Comparison of ENCODE assay signal across 8 mouse cellular contexts in the genomic region with DNA sequence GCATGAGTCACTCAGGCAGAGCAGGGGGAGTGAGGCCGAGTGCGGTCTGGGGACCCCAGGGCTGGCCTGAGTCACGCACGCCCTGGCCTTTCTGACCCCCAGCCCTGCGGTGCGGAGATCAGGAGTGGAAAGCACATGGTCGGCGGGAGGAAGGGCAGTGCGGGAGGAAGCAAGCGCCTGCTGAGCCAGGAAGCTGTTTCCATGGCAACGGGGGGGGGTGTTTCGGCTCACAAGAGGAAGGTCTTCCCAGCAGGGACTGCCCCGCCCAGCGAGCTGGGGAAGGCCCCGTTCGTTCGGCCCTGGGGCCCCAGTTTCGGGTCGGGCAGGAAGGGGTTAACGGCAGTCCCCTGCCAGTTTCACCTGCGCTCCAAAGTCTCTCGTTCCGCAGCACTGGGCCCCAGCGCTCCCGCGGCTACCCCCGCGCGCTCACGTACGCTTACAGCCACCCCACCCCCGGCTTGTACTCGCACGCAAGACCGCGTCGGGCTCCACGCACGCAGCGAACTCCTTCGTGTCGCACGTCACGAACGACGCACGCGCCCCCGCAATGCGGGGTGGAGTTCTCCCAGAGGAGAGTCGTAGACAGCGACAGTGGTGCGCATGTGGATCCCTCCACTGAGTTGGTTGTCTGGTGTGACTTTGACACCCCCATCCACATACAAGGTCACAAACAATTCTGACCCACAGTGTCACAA. TPM values are rescaled to one million over a fixed set of nuclear protein-coding genes. Genes with fewer than 3 reads are reported as not detected.
DNase-seq lines count a peak whose midpoint lies in the region; ATAC-seq lines count a peak whose summit lies in the region.

No protein-coding gene starts in this region.

- under 1% methylated on average over 52 of the region's 53 CpGs for WGBS in forebrain, embryonic 14.5 days
- under 1% methylated on average over 53 of the region's 53 CpGs for WGBS in neural tube, embryonic 14.5 days

- peak overlapping the region; percentile 98 for H3K4me2 ChIP-seq in forebrain, embryonic 14.5 days (ENCODE audit: low read length)
- H3K4me2 ChIP-seq in neural tube, embryonic 14.5 days (ENCODE audit: low read depth, low read length): peak overlapping the region; percentile 98

- peak overlapping the region; percentile 67 for H3K9ac ChIP-seq in forebrain, embryonic 14.5 days (ENCODE audit: low read length)
- peak overlapping the region; percentile 56 for H3K9ac ChIP-seq in neural tube, embryonic 14.5 days (replicated peaks; ENCODE audit: low read depth, low read length)

- no peaks in the 10 kb centered on the region for H3K9me3 ChIP-seq in forebrain, embryonic 14.5 days (replicated peaks; ENCODE audit: control insufficient read depth, low read length)
- H3K9me3 ChIP-seq in neural tube, embryonic 14.5 days (ENCODE audit: control insufficient read depth, low read length): no peaks in the 10 kb centered on the region

- peak; percentile 94 to 96 for DNase-seq in CD8-positive naive resting alpha-beta T cell, adult 2 months (ENCODE audit: low read depth in 2 of 2, low spot score in 2 of 2)
- peak; percentile 67 for DNase-seq in c-Kit-positive CD71-positive TER-119-negative erythroid progenitor cells, embryonic 14.5 days (ENCODE audit: low read depth)
- DNase-seq in forebrain, embryonic 14.5 days (ENCODE audit: low spot score): peak; percentile 89
- DNase-seq in heart, postnatal 14 days: peak; percentile 88 to 89
- DNase-seq in layer of hippocampus, adult 18-20 months (ENCODE audit: low spot score in 2 of 2): peak; percentile 95 to 96
- peak; percentile 93 to 96 for DNase-seq in lung, adult 18-20 months
- peak; percentile 90 for DNase-seq in thymus, postnatal 0 days (ENCODE audit: low spot score)

- H3K4me3 ChIP-seq in forebrain, embryonic 14.5 days (ENCODE audit: low read depth, low read length): peak overlapping the region; percentile 49
- H3K4me3 ChIP-seq in neural tube, embryonic 14.5 days (ENCODE audit: low read depth, low read length): peak overlapping the region; percentile 39

- intact Hi-C loops in heart, postnatal 14 days (cut with DNase I): no loop called here

- ATAC-seq in forebrain, embryonic 14.5 days: peak; percentile 21
- peak; percentile 54 for ATAC-seq in neural tube, embryonic 14.5 days (ENCODE audit: low read depth)

- H3K36me3 ChIP-seq in forebrain, embryonic 14.5 days (ENCODE audit: control insufficient read depth, insufficient read depth, low read length): no peaks in the 10 kb centered on the region
- no peaks in the 10 kb centered on the region for H3K36me3 ChIP-seq in neural tube, embryonic 14.5 days (ENCODE audit: control insufficient read depth, insufficient read depth, low read length)

- H3K4me1 ChIP-seq in forebrain, embryonic 14.5 days (ENCODE audit: control insufficient read depth, insufficient read depth, low read length): peaks cover 21% of the 10 kb centered on the region
- peaks cover 18% of the 10 kb centered on the region for H3K4me1 ChIP-seq in neural tube, embryonic 14.5 days (ENCODE audit: control insufficient read depth, insufficient read depth, low read length)

- 0 out of 2 replicates have a peak, but pooled peaks cover 12% of the 10 kb centered on the region for H3K27me3 ChIP-seq in forebrain, embryonic 14.5 days (replicated peaks; ENCODE audit: control insufficient read depth, insufficient read depth, low read length)
- H3K27me3 ChIP-seq in neural tube, embryonic 14.5 days (ENCODE audit: control insufficient read depth, insufficient read depth, low read length): no peaks in the 10 kb centered on the region

- H3K27ac ChIP-seq in forebrain, embryonic 14.5 days (ENCODE audit: low read depth, low read length): peak overlapping the region; percentile 4; the same call in 1 of the 2 replicates
- peak overlapping the region; percentile 65 for H3K27ac ChIP-seq in neural tube, embryonic 14.5 days (ENCODE audit: low read depth, low read length)

RNA-seq across cellular contexts. Expression of gene Hook2, which starts 4.6 kb away (rescaled TPM):
- 13.0 and 20.3 TPM in 2 replicates for polyA plus RNA-seq in forebrain, embryonic 14.5 days (2014; fragmentation: Nextera tagmentation; extraction: Ambion mirVana)
- 1 to 10 TPM; 1.6 to 2.0 TPM for total RNA-seq in heart, postnatal 14 days (2021)
- total RNA-seq in layer of hippocampus, adult 18-20 months (2021): 1 to 10 TPM; 8.1 to 9.5 TPM
- polyA plus RNA-seq in neural tube, embryonic 14.5 days (2014; fragmentation: Nextera tagmentation; extraction: Ambion mirVana): 25.5 and 31.2 TPM in 2 replicates
- 14.9 and 16.0 TPM in 2 replicates for polyA plus RNA-seq in thymus, postnatal 0 days (2015; fragmentation: Nextera tagmentation; extraction: Ambion mirVana)

RNA-seq across cellular contexts. Expression of gene Junb, which starts 7.3 kb away (rescaled TPM):
- polyA plus RNA-seq in forebrain, embryonic 14.5 days (2014; fragmentation: Nextera tagmentation; extraction: Ambion mirVana): 5.0 and 6.5 TPM in 2 replicates
- 10 to 100 TPM; 11.2 to 13.9 TPM for total RNA-seq in heart, postnatal 14 days (2021)
- total RNA-seq in layer of hippocampus, adult 18-20 months (2021): 100 to 1,000 TPM; 102 to 103 TPM
- polyA plus RNA-seq in neural tube, embryonic 14.5 days (2014; fragmentation: Nextera tagmentation; extraction: Ambion mirVana): 5.4 and 8.4 TPM in 2 replicates
- polyA plus RNA-seq in thymus, postnatal 0 days (2015; fragmentation: Nextera tagmentation; extraction: Ambion mirVana): 71.2 and 71.6 TPM in 2 replicates

RNA-seq across cellular contexts. Expression of gene Rnaseh2a, which starts 16.3 kb away (rescaled TPM):
- polyA plus RNA-seq in forebrain, embryonic 14.5 days (2014; fragmentation: Nextera tagmentation; extraction: Ambion mirVana): 93.3 and 111 TPM in 2 replicates
- total RNA-seq in heart, postnatal 14 days (2021): 10 to 100 TPM; 39.7 to 50.7 TPM
- 10 to 100 TPM; 41.8 to 46.2 TPM for total RNA-seq in layer of hippocampus, adult 18-20 months (2021)
- polyA plus RNA-seq in neural tube, embryonic 14.5 days (2014; fragmentation: Nextera tagmentation; extraction: Ambion mirVana): 45.7 and 48.0 TPM in 2 replicates
- polyA plus RNA-seq in thymus, postnatal 0 days (2015; fragmentation: Nextera tagmentation; extraction: Ambion mirVana): 150 TPM in 2 replicates

RNA-seq across cellular contexts. Expression of gene Prdx2, which starts 16.4 kb away (rescaled TPM):
- polyA plus RNA-seq in forebrain, embryonic 14.5 days (2014; fragmentation: Nextera tagmentation; extraction: Ambion mirVana): 1,735 and 2,101 TPM in 2 replicates
- total RNA-seq in heart, postnatal 14 days (2021): 100 to 1,000 TPM; 627 to 727 TPM
- total RNA-seq in layer of hippocampus, adult 18-20 months (2021): 100 to 1,000 TPM; 319 to 358 TPM
- 1,214 and 1,252 TPM in 2 replicates for polyA plus RNA-seq in neural tube, embryonic 14.5 days (2014; fragmentation: Nextera tagmentation; extraction: Ambion mirVana)
- polyA plus RNA-seq in thymus, postnatal 0 days (2015; fragmentation: Nextera tagmentation; extraction: Ambion mirVana): 450 and 476 TPM in 2 replicates

RNA-seq across cellular contexts. Expression of gene Gm49661, which starts 16.6 kb away (rescaled TPM):
- polyA plus RNA-seq in forebrain, embryonic 14.5 days (2014; fragmentation: Nextera tagmentation; extraction: Ambion mirVana): not detected in 2 replicates
- total RNA-seq in heart, postnatal 14 days (2021): 1 to 10 TPM; 1.1 to 2.7 TPM
- not detected for total RNA-seq in layer of hippocampus, adult 18-20 months (2021)
- not detected in 2 replicates for polyA plus RNA-seq in neural tube, embryonic 14.5 days (2014; fragmentation: Nextera tagmentation; extraction: Ambion mirVana)
- polyA plus RNA-seq in thymus, postnatal 0 days (2015; fragmentation: Nextera tagmentation; extraction: Ambion mirVana): not detected in 2 replicates

Comparison
In these comparisons a context has a peak if more than half of its experiments do, and no peak if none do; other contexts are left out.
1. Peak in every context shown above with its lines: DNase-seq, ATAC-seq, H3K4me3 ChIP-seq and H3K27ac ChIP-seq.